Mouse (Mus musculus): ENCODE results near the gene Cyp4a32. TPM values are rescaled to one million over a fixed set of nuclear protein-coding genes. Genes with fewer than 3 reads are reported as not detected.

Gene Cyp4a32
- polyA plus RNA-seq, 1 experiment from 2014 or later = not detected

GRCm38 (mm10) chr4:115659190-115659589 is 58.4 kb downstream of the Cyp4a32 start:
- Histone ChIP-seq H3K36me3 (no peaks in the 10 kb centered on the region), H3K4me1 (peaks cover 4% of the 10 kb centered on the region; the same call in 1 of the 2 replicates), H3K27ac (no peak overlapping the region), H3K4me3 (no peak overlapping the region), H3K27me3 (peaks cover 7% of the 10 kb centered on the region; the same call in 1 of the 2 replicates), H3K4me2 (replicated peaks) (no peak overlapping the region), H3K9ac (no peak overlapping the region), H3K9me3 (no peaks in the 10 kb centered on the region)
- ATAC-seq (ENCODE audit: low FRiP score, low read depth) = no peak

Other genes starting within 250 kb of the Cyp4a32 start
- not detected in 2 replicates for gene Cyp4a12b, start 189.3 kb upstream of the Cyp4a32 start, polyA plus RNA-seq (2015; fragmentation: Nextera tagmentation; extraction: Ambion mirVana)
- not detected in 2 replicates for gene Cyp4a30b, start 148.4 kb upstream of the Cyp4a32 start, polyA plus RNA-seq (2015; fragmentation: Nextera tagmentation; extraction: Ambion mirVana)
- gene Cyp4a14, start 104.8 kb upstream of the Cyp4a32 start, polyA plus RNA-seq (2015; fragmentation: Nextera tagmentation; extraction: Ambion mirVana) = not detected in 2 replicates
- not detected in 2 replicates for gene Cyp4a10, start 82.7 kb upstream of the Cyp4a32 start, polyA plus RNA-seq (2015; fragmentation: Nextera tagmentation; extraction: Ambion mirVana)
- gene Cyp4a31, start 37.3 kb upstream of the Cyp4a32 start, polyA plus RNA-seq (2015; fragmentation: Nextera tagmentation; extraction: Ambion mirVana) = not detected in 2 replicates
- gene Cyp4b1, start 46.8 kb downstream of the Cyp4a32 start, polyA plus RNA-seq (2015; fragmentation: Nextera tagmentation; extraction: Ambion mirVana) = 0.08 and 0.36 TPM in 2 replicates
- gene Efcab14, start 136.8 kb downstream of the Cyp4a32 start, polyA plus RNA-seq (2015; fragmentation: Nextera tagmentation; extraction: Ambion mirVana) = 31.6 and 32.1 TPM in 2 replicates
- gene Tex38, start 180.0 kb downstream of the Cyp4a32 start, polyA plus RNA-seq (2015; fragmentation: Nextera tagmentation; extraction: Ambion mirVana) = 0.31 and 0.50 TPM in 2 replicates
- gene Atpaf1, start 183.8 kb downstream of the Cyp4a32 start, polyA plus RNA-seq (2015; fragmentation: Nextera tagmentation; extraction: Ambion mirVana) = 60.5 and 60.8 TPM in 2 replicates
- 12.6 and 14.4 TPM in 2 replicates for gene Mob3c, start 227.1 kb downstream of the Cyp4a32 start, polyA plus RNA-seq (2015; fragmentation: Nextera tagmentation; extraction: Ambion mirVana)
- gene Mknk1, start 238.2 kb downstream of the Cyp4a32 start, polyA plus RNA-seq (2015; fragmentation: Nextera tagmentation; extraction: Ambion mirVana) = 29.6 and 32.9 TPM in 2 replicates

All from limb, embryonic 13.5 days (tissue).